Mouse (Mus musculus): ENCODE results near the gene Dusp13. TPM values are rescaled to one million over a fixed set of nuclear protein-coding genes. Genes with fewer than 3 reads are reported as not detected.

Dusp13 gene
- polyA plus RNA-seq (2017; shearing (Covaris generic)), result 1 to 10 TPM in 1 of 2 experiments, under 1 TPM in 1; 0.72 to 3.1 TPM

DNA sequence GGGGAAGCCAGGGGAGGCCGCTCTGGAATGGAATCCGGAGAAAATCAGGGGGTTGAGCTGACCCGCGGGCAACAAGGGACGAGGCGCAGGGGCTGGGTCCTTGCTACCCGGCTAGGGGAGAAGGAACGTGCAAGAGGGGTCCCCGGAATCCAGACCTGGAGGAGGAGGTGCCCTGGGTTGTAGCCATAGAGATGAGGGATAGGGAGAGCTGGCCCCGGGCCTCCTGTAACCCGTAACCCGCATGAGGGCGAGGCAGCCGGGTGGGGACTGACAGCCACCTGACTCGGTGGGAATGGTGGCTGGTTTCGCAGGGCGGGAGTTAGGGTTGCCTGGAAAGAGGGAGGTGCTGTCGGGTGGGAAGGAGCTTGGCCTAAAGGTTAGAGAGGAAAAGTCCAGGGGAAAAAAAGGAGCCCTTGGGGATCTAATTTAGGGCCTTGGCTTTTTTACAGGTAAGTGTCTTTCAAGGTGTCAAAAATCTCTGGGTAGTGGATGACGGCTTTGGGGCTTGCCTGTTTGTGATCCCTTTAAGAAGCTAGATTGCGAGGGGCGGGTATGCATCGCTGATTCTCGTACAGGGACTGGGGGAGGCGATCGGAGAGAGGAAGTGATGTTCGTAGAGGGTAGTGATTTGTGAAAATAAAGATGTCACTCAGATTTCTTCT lies at the start of gene Dusp13:
Gene Dusp13, minus strand, starts transcription at position 301 of the 662 bp plus-strand sequence.

DNA sequence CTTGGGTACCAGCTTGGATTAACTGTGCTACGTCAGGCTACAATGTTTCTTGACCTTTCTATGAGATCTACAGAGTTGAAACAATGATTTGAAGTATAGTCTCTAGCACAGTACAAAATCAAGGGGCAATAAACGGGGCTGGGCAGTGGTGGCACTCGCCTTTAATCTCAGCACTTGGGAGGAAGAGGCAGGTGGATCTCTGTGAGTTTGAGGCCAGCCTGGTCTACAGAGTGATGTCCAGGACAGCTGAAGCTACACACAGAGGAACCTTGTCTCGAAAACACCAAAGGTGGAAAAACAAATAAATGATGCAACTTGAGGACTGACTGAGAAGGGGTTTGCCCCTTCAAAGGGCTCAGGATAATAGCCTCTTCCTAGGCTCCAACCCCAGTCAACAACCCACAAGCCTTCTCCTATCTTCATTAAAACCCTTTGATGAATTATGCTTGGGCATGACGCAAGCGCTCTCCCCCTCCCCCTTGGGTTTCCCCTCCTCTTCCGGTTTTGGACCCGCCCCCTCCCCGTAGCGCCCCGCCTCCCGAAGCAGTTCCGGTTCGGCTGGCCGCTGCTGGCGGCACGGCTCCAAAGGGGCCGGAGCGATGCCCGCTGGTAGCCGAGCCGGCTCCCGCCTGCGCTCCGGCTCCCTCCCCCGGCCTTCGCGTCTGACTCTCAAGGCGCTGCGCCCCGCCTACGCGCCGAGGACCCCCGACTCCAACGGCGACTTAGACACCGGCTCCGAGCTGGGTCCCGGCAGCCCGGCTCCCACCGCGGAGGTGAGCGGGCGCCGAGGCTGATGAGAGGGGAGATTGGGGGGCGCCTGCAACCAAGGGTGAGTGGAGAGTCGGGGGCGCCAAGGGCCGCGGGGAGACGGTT lies 737 bp downstream of the Dusp13 start, which contains the start of gene Samd8:
Gene Samd8, plus strand, starts transcription at position 524 of the 873 bp plus-strand sequence.

DNA sequence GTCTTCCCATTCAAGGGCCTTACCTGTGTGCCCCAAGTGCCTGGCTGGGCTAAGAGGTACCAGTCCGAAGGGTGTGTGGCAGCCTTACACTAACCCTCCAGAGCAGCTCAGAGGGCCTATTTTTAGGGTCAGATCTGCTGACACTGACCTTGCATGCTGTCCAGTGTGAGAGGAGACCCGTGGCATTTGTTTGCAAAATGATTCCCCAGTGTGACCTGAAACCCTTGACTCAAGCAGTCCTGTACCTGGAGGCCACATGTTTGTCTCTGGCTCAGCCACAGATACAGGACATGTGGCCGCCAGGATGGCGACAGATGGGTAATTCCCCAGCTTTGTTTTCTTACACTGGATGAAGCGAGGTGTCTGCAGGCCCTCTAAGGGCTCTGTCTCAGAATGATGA lies 36.5 kb downstream of the Dusp13 start, which contains the start of gene Dupd1:
Gene Dupd1, minus strand, starts transcription at position 91 of the 400 bp plus-strand sequence.

Other genes with a start within 250 kb of the Dusp13 start
- gene Dupd1, start 36.6 kb downstream of the Dusp13 start, polyA plus RNA-seq (2017; shearing (Covaris generic)), result not detected
- gene Samd8, start 650 bp downstream of the Dusp13 start, polyA plus RNA-seq (2017; shearing (Covaris generic)), result 1 to 10 TPM; 6.5 to 9.2 TPM
- gene Vdac2, start 74.1 kb upstream of the Dusp13 start, polyA plus RNA-seq (2017; shearing (Covaris generic)), result 100 to 1,000 TPM; 143 to 179 TPM
- 10 to 100 TPM; 31.7 to 32.6 TPM for gene Comtd1, start 97.8 kb upstream of the Dusp13 start, polyA plus RNA-seq (2017; shearing (Covaris generic))
- under 1 TPM; 0.06 to 0.09 TPM for gene Zfp503, start 238.4 kb upstream of the Dusp13 start, polyA plus RNA-seq (2017; shearing (Covaris generic))

Data from inflammation-experienced regulatory T-cells (primary cell).